Mouse (Mus musculus) small intestine, adult 2 months (tissue): ENCODE results near the gene Txnrd2.

Experiments
- CTCF ChIP-seq: fragments of 200-500 bp; IDR thresholded peaks from 2 replicates; pipeline ENCODE4 v1.5.1; 2012; ENCODE audit warnings: low read depth, mild to moderate bottlenecking, control low read depth, inconsistent platforms, low read length, moderate library complexity, mixed read lengths; ENCODE audit not compliant: insufficient replicate concordance, insufficient read length; ENCODE audit errors: extremely low read depth
- POLR2A ChIP-seq: fragments of 200-500 bp; IDR thresholded peaks from 2 replicates; pipeline ENCODE4 v1.6.1; 2012; ENCODE audit warnings: low read depth, mild to moderate bottlenecking, control low read depth, inconsistent platforms, low read length, moderate library complexity

DNA sequence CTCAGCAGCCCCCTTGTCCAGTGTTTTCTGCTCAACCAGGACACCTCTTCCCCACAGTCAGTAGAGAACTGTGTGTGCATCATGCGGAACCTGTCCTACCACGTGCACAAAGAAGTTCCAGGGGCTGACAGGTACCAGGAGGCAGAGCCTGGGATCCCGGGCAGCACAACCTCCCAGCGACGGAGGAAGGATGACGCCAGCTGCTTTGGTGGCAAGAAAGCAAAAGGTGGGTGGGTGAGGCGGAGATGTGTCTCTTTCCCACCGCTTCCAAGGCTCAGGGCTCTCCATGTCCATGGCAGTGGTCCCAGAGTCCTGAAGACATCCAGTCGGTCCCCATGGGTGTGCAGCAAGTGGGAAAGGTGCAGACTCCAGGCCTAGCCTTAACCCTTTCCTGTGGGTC lies 26.2 kb upstream of the Txnrd2 start:
- no peak for TF ChIP-seq POLR2A
- TF ChIP-seq CTCF, result no peak
